Mouse (Mus musculus): ENCODE results near the gene Zc3h12d. TPM values are rescaled to one million over a fixed set of nuclear protein-coding genes. Genes with fewer than 3 reads are reported as not detected.

Gene Zc3h12d
- polyA plus RNA-seq, 1 experiment: 0.34 TPM

GRCm38 (mm10) chr10:7900719-7901627, 68.7 kb downstream of the Zc3h12d start:
- Histone ChIP-seq H3K36me3 (replicated peaks; ENCODE audit: low read length) (peaks cover 31% of the 10 kb centered on the region), H3K4me1 (no peaks in the 10 kb centered on the region), H3K9me3 (no peaks in the 10 kb centered on the region), H3K27me3 (replicated peaks) (no peaks in the 10 kb centered on the region), H3K4me3 (replicated peaks) (no peak overlapping the region)
- no peak for TF ChIP-seq FLI1 (IDR thresholded peaks at IDR 0.05; ENCODE audit: low read length)
- no peak for TF ChIP-seq GATA1 (IDR thresholded peaks at IDR 0.05; ENCODE audit: borderline replicate concordance, low read length)

GRCm38 (mm10) chr10:7904157-7904556, 71.9 kb downstream of the Zc3h12d start:
- Histone ChIP-seq H3K36me3 (replicated peaks; ENCODE audit: low read length) (peaks cover 62% of the 10 kb centered on the region), H3K27me3 (replicated peaks) (no peaks in the 10 kb centered on the region), H3K9me3 (no peaks in the 10 kb centered on the region), H3K4me3 (replicated peaks) (no peak overlapping the region), H3K4me1 (peaks cover 13% of the 10 kb centered on the region)
- no peak for TF ChIP-seq GATA1 (IDR thresholded peaks at IDR 0.05; ENCODE audit: borderline replicate concordance, low read length)
- no peak for TF ChIP-seq FLI1 (IDR thresholded peaks at IDR 0.05; ENCODE audit: low read length)

- H3K27me3 ChIP-seq (replicated peaks): no peaks in the 10 kb centered on the region
- no peaks in the 10 kb centered on the region for H3K9me3 ChIP-seq
- no peak overlapping the region for H3K4me3 ChIP-seq (replicated peaks)
- TF ChIP-seq FLI1 (IDR thresholded peaks at IDR 0.05; ENCODE audit: low read length): no peak
- no peak for TF ChIP-seq GATA1 (IDR thresholded peaks at IDR 0.05; ENCODE audit: borderline replicate concordance, low read length)
- H3K4me1 ChIP-seq: peaks cover 15% of the 10 kb centered on the region
- H3K36me3 ChIP-seq (replicated peaks; ENCODE audit: low read length): peaks cover 92% of the 10 kb centered on the region
Observed at GRCm38 (mm10) chr10:7907151-7907550, 74.9 kb downstream of the Zc3h12d start.

GRCm38 (mm10) chr10:7911268-7911667, 79.0 kb downstream of the Zc3h12d start:
- H3K4me3 ChIP-seq (replicated peaks): no peak overlapping the region
- H3K27me3 ChIP-seq (replicated peaks): no peaks in the 10 kb centered on the region
- H3K4me1 ChIP-seq: peaks cover 31% of the 10 kb centered on the region
- TF ChIP-seq FLI1 (IDR thresholded peaks at IDR 0.05; ENCODE audit: low read length) (no peak), GATA1 (IDR thresholded peaks at IDR 0.05; ENCODE audit: borderline replicate concordance, low read length) (no peak)
- H3K36me3 ChIP-seq (replicated peaks; ENCODE audit: low read length): peaks cover 93% of the 10 kb centered on the region
- H3K9me3 ChIP-seq: no peaks in the 10 kb centered on the region

Other genes starting within 250 kb of the Zc3h12d start
- gene Lrp11, start 242.7 kb upstream of the Zc3h12d start, polyA plus RNA-seq (2012; ENCODE audit: insufficient read depth, low replicate concordance): 0.56 TPM in 1 of 2 replicates, not detected in the other
- gene Nup43, start 165.0 kb upstream of the Zc3h12d start, polyA plus RNA-seq (2012; ENCODE audit: insufficient read depth, low replicate concordance): 0.50 TPM in 1 of 2 replicates, not detected in the other
- 15.2 and 46.3 TPM in 2 replicates for gene Pcmt1, start 151.3 kb upstream of the Zc3h12d start, polyA plus RNA-seq (2012; ENCODE audit: insufficient read depth, low replicate concordance)
- gene Lats1, start 151.3 kb upstream of the Zc3h12d start, polyA plus RNA-seq (2012; ENCODE audit: insufficient read depth, low replicate concordance): 0.89 and 0.95 TPM in 2 replicates
- 2.1 TPM in 1 of 2 replicates, not detected in the other for gene Katna1, start 106.5 kb upstream of the Zc3h12d start, polyA plus RNA-seq (2012; ENCODE audit: insufficient read depth, low replicate concordance)
- 26.3 and 36.1 TPM in 2 replicates for gene Ginm1, start 39.6 kb upstream of the Zc3h12d start, polyA plus RNA-seq (2012; ENCODE audit: insufficient read depth, low replicate concordance)
- gene Ppil4, start 39.6 kb upstream of the Zc3h12d start, polyA plus RNA-seq (2012; ENCODE audit: insufficient read depth, low replicate concordance): 0.63 and 3.8 TPM in 2 replicates
- gene Tab2, start 123.8 kb downstream of the Zc3h12d start, polyA plus RNA-seq (2012; ENCODE audit: insufficient read depth, low replicate concordance): 3.1 and 8.0 TPM in 2 replicates

Data from megakaryocyte, embryonic 14.5 days (primary cell).